Mouse (Mus musculus) ES-E14 (cell line): ENCODE measurements at regions not wholly inside any gene's neighbourhood (a gene's known extent, or its start where the extent isn't known, plus 50 kb on each side); places are given as distances from the start of the nearest gene placed in this dataset.

Source experiments
- CHD2 ChIP-seq: IDR thresholded peaks from 2 replicates; pipeline ENCODE4 v1.6.1; 2014; ENCODE audit warnings: mild to moderate bottlenecking, low read depth, low read length, inconsistent platforms
- HCFC1 ChIP-seq: IDR thresholded peaks from 2 replicates; pipeline ENCODE4 v1.6.1; 2012; ENCODE audit warnings: low read length, inconsistent platforms, borderline replicate concordance; ENCODE audit not compliant: insufficient read depth
- ZC3H11A ChIP-seq: IDR thresholded peaks from 2 replicates; pipeline ENCODE4 v1.6.1; 2012; ENCODE audit warnings: low read depth, mild to moderate bottlenecking, inconsistent platforms, low read length, borderline replicate concordance

- no peak for TF ChIP-seq HCFC1
- no peak for TF ChIP-seq CHD2
- no peak for TF ChIP-seq ZC3H11A
Measured at GRCm38 (mm10) chr6:47367461-47367860, 85.7 kb upstream of the Cul1 start.
